Mouse (Mus musculus) CD8-positive naive resting alpha-beta T cell, adult 57 days (primary cell): Measurements from ENCODE around the gene Lrrc15. TPM values are rescaled to one million over a fixed set of nuclear protein-coding genes. Genes with fewer than 3 reads are reported as not detected.

Experiments used
- total RNA-seq: library from RNA; stranded (reverse); gene quantifications from one replicate; pipeline ENCODE4 v1.2.4, GENCODE M21; 2023

The Lrrc15 gene
- not detected for total RNA-seq

GRCm38 (mm10) chr16:30282844-30283495 lies at the start of gene Lrrc15:
Lrrc15 (minus strand) TSS chr16:30283256.

GRCm38 (mm10) chr16:30310647-30311046 lies 27.6 kb upstream of the Lrrc15 start, which contains the start of gene Gp5:
Gp5 (minus strand) TSS chr16:30310779.

GRCm38 (mm10) chr16:30267359-30267758 lies 15.7 kb downstream of the Lrrc15 start, which contains the start of gene Cpn2:
Cpn2 (minus strand) TSS chr16:30267499.

Other genes with a start within 250 kb of the Lrrc15 start
- 10.9 TPM for gene Hes1, start 218.9 kb downstream of the Lrrc15 start, total RNA-seq
- gene Cpn2, start 15.8 kb downstream of the Lrrc15 start, total RNA-seq = not detected
- 0.46 TPM for gene Gp5, start 27.5 kb upstream of the Lrrc15 start, total RNA-seq
- 108 TPM for gene Atp13a3, start 122.7 kb upstream of the Lrrc15 start, total RNA-seq